Mouse (Mus musculus) ES-E14 (cell line): ENCODE measurements around the gene Ephb1.

ENCODE experiments used
- MAFK ChIP-seq: IDR thresholded peaks from 2 replicates; pipeline ENCODE4 v1.6.1; 2014; ENCODE audit warnings: mild to moderate bottlenecking, low read depth, low read length, inconsistent platforms; ENCODE audit not compliant: insufficient read depth
- ZNF384 ChIP-seq: IDR thresholded peaks from 2 replicates; pipeline ENCODE4 v1.6.1; 2012; ENCODE audit warnings: low read depth, low read length, inconsistent platforms

DNA sequence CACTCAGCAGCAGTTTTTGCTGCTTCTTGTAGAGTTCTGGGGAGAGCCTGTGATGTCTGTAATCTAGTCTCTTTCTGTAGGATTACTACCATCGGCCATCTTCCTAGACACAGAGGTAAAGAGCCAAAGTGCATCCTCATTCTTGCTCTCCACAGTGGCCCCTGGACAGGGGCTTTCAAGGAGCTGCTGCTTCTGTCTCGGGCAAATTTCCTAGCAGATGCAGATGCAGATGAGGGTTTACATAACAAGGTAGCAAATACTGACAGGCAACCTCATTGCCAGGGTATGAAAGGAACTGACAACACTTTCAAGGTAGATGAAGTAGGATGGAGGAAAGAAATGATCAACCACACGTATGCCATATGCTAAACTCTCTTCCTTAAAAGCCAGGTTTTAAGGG lies 4.2 kb upstream of the Ephb1 start:
- no peak for TF ChIP-seq MAFK
- no peak for TF ChIP-seq ZNF384
